Mouse (Mus musculus) neutrophil, adult 5-6 weeks (primary cell): Measurements from ENCODE around the gene Nav2. TPM values are rescaled to one million over a fixed set of nuclear protein-coding genes. Genes with fewer than 3 reads are reported as not detected.

Source experiments
- ATAC-seq: fragments of 151-379, 151-347 bp; 2 replicates; pipeline ENCODE4 v1.8.0; 2017; ENCODE audit warnings: mild to moderate bottlenecking, moderate TSS enrichment; ENCODE audit not compliant: insufficient number of reproducible peaks, poor library complexity, low FRiP score, severe bottlenecking; ENCODE audit errors: extremely low read depth
- total RNA-seq: library from RNA; stranded (forward); fragments of 200-1000 nt; gene quantifications from 2 replicates; pipeline ENCODE4 v1.2.3, GENCODE M21; 2017

The Nav2 gene
- total RNA-seq, 1 experiment from 2014 or later = 3.1 TPM

DNA sequence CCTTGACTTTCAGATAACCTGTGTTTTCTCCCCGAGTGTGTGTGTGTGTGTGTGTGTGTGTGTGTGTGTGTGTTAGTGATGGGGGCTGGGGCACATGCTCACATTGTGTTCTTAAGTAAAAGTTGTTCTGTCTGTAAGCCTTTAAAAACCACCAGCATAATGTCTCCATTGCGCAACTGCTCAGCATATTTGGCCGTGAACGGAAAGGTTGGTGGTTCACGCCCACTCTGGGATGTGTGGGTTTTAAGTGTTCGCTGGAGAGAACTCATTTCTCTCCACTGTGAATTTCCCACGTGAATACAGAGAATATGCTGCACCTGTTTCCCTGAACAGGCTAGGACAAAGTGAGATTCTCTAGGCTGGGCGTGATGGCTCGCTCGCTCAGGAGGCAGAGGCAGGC is 542.7 kb downstream of the Nav2 start:
- no peak for ATAC-seq

DNA sequence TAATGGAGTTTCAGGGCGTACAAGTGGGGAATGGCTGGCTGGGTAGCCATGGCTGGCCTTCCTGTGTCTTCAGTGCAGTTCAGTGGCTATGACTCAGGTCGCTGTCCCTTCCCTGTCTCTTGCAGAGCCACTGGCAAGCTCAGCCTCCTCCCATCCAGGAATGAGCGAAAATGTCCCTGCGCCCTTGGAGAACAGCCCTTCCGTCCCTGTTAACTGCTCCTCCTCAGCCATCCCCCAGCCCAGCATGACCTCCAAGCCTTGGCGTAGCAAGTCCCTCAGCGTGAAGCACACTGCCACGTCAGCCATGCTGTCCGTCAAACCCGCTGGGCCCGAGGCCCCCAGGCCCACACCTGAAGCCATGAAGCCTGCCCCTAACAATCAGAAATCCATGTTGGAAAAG is 543.8 kb downstream of the Nav2 start:
- ATAC-seq = no peak

DNA sequence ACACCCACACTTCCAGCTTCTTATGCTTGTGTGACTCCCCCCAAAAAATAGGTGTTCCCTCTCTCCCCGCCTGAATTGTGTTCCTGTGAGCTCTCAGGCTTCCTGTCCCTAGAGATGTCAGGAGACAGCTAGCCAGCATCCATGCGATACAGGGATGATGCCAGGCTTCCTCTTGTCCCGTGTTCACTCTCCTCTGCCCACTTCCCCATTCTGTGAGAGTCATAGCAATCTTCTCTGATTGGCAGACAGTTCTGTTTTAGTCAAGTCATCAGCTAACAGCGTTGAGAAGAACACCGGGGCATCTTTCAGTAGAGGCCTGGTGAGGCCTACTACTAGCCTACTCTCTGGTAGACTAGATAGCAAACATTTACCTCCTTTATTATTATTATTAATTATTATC is 546.1 kb downstream of the Nav2 start:
- ATAC-seq = peak; percentile 81

DNA sequence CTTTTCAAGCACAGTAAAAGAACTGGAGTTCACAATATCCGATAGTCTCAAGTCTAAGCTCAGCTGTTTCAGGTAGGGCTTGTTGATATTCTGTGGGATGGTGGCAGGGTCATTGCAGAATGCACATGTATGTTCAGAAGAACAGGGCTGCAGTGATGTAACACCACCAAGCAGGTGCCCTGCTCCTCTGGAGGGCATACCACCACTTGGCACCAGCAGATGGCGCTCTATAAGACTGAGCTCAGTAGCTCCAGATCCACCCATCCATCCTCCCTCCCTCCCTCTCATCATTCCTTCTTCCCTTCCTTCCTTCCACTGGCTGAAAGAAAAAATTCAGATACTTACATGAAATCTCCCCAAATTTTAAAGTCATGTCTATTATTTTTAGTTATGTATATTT is 547.6 kb downstream of the Nav2 start:
- ATAC-seq = peak; percentile 59

DNA sequence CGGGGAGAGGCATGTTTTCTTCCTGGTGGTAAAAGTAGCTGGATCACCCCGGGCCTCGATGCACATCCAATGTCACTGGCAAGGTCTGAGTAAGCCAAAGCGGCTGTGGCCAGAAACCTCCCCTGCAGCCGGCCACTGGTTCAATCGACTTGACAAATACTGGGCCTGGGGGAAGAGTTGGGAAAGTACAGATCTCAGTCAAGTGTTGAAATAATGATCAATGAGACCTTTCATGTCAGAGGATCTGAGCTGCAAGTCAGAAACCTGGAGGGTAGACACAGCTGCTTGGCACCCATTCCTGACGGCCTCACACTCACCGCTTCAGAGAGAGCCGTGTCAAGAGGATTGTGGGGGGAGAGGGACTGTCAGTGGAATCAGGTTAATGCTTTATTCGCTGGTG is 548.9 kb downstream of the Nav2 start:
- ATAC-seq = no peak

GRCm38 (mm10) chr7:49457890-49458289 is 549.4 kb downstream of the Nav2 start:
- no peak for ATAC-seq

GRCm38 (mm10) chr7:49462328-49462811 is 553.9 kb downstream of the Nav2 start:
- ATAC-seq = peak; percentile 87

DNA sequence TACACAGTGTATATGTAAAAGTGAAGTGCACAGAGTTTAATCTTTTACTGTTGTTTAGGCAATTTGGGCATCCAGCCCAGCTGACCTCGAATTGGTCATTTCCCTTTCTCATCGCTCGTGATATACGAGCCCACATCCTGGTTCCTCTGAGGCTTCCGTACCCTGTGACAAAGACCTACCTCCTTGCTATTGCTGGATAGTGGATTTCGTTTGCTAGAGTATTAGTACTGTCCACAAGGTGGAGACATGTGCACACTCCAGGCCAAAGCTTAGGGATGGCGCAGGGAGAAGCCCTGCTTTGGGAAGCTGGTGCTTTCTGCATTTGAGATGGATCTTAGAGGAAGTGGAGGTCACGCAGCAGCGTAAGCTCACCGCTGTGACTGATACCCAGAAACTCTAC is 559.3 kb downstream of the Nav2 start:
- peak; percentile 64 for ATAC-seq

- no peak for ATAC-seq
Observed at GRCm38 (mm10) chr7:49468492-49469205, 560.1 kb downstream of the Nav2 start.

GRCm38 (mm10) chr7:49471278-49471677 is 562.8 kb downstream of the Nav2 start:
- peak; percentile 57 for ATAC-seq

DNA sequence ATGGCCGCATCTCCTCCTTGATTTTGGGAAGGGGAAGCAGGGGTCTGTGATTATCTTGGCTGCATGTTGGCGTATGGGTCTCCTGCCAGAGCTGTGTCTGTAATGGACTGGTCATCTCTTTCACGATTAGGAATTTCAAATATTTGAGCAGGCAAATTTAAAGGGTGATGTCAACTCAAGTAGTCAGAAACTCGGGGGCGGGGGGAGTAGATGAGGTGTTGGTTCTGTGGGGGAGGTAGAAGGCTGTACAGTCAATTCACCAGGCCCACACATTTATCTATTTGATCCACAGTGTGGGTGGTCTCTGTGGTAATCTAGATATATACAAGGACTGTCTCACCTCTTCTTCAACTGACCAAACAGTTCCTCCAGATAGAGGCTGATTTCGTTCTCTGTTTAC is 566.8 kb downstream of the Nav2 start:
- no peak for ATAC-seq

DNA sequence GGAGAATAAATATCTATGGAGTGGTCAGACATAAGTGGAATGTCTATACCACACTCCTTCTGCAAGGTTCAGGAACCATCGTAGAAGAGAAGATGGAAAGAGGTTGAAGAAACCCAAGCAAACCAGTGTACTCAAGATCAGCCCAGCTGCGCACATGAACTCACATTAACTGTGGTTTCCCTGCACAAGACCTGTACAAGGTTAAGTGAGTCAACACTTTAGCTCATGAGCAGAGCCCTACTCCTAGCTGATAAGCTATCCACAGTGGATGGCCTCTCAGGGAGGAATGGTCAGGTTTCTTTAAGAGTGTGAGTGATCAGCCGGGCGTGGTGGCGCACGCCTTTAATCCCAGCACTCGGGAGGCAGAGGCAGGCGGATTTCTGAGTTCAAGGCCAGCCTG is 567.6 kb downstream of the Nav2 start:
- no peak for ATAC-seq

GRCm38 (mm10) chr7:49476666-49477065 is 568.1 kb downstream of the Nav2 start:
- ATAC-seq = no peak

DNA sequence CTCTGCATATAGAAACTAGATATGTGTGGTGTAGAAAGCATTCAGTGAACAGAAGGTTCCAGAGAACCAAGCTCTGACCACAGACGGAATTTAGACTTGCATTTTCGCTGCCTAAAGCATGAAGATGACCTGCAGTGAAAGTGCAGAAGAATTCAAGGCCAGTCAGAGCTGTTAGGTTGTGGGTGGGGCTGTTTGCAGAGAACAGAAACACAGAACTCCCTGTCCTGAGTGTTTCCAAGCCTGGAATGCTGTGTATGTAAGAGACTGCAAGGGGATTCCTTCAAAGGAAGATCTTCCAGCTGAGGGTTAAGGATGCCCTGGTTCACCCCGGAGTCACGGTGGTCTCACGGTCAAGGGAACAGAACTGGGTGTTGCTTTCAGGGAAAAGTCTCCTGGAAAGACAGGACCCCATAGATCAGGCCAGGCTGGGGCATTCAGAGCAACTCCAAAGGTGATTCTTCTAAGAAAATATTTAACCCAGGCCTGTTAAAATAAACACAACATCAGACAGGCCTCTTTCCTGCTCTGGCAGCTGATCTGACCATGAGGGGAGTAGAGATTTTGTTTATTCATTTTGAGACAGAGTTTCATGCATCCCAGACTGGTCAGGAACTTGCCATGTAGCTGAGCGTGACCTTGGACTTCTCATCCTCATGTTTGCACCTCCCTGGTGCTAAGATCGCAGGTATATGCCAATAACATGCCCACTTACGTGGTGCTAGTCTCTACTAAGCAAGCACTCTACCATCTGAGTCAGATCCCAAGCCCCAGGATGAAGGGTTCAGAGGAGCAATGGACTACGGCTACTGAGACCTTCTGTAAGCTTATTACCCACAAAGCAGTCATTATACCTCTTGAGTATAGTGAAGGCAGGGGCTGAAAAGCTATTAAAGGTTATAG is 568.8 kb downstream of the Nav2 start:
- ATAC-seq = no peak

DNA sequence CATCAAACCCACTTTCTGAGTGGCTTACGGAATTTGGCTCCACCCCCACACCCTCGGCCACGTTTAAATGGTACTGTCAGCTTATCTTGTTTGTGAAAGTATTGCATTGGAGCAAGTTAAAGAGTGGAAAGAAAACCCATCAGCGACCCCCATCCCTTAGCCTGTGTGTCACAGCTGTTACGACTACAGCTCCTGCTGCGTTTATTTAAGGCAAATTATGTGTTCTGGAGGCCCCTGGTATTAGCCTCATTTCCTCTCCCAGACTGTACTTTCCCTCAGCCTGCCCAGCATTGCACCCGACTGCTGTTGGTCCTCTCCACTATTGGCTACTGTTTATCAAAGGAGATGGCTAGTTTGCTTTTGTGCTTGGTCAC is 569.4 kb downstream of the Nav2 start:
- ATAC-seq = no peak

DNA sequence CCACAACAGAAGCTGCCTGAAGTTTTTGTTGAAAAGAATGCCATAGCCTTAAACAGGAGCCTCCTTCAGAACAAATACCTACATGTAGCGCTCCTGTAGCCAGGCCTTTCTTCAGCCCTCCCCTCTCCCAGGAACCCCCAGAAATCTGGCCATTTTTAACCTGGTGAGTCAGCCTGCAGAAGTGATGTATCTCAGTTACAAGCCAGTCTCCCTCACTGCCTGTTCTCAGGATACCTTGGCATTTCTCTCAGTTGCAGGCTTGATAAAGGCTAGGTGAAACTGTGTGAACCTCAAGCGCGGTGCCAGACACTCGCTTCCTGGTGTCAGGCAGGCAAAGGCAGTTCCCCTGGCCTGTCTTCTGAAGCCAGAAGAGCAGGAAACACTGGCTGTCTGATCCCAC is 570.4 kb downstream of the Nav2 start:
- ATAC-seq = no peak

- no peak for ATAC-seq
Observed at GRCm38 (mm10) chr7:49480962-49481361, 572.4 kb downstream of the Nav2 start.

DNA sequence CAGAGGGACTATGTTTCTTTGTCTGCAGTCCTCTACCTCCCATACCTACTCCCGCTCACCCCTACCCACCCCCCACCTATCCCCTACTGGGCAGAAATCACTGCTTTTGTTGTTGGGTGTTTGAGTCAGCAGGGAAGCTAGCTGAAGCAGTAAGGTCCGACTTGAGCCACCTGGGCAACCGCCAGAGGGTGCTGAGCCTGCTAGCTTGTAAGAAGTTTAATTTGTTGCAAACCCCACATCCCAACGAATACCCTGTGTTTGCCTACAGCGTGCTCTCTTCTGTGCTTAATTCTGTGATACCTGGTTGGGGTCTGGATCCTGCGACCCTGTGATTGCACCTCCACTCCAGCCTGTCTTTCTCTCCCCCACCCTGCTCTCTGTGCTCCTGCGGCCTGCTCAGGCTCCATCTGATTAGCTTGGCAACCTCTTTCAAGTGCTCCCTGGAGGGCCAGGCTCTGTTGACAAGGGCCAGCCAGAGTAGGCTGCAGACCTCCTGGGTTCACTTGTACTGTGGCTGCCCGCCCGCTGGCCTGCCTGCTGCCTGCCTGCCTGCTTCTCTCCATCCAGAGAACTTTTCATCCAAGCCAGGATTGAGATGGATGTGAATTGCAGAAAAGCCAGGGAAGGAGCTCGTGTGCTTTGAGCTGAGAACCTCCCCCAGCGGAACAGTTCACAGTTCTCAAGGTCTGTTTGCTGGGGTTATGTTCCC is 575.7 kb downstream of the Nav2 start:
- no peak for ATAC-seq

DNA sequence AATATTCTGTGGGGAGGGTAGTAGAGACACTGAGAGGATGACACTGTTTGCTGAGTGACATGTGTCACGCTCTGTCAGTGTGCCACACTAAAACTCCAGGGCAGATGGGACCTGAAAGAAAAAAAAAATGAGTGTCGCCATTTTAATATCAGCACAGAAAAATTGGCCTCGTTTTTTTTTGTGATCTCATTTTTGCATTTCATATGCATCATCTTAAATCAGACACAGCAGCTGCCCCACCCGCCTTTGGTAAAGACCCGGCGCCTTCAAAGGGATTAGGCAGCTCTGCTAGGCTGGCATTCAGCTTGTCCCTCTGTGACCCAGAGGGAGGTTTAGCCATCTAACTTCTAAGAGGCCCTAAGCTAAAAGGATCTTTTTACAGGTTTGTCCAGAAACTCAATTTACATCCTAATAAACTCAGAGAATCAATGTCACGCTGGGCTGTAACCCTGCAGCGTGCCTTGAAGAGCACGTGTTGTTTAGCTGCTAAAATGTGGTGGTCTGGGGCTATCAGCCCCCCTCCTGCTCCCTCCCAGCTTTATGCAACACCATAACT is 576.9 kb downstream of the Nav2 start:
- no peak for ATAC-seq
